Mouse (Mus musculus) adrenal gland, adult 10 weeks (tissue): Measurements from ENCODE around the gene Car3. TPM values are rescaled to one million over a fixed set of nuclear protein-coding genes. Genes with fewer than 3 reads are reported as not detected.

Experiments
- polyA plus RNA-seq: library from polyadenylated mRNA; stranded (reverse); fragments of 350-450 nt; fragmentation: Illumina TruSeq; extraction: RNeasy Lipid Tissue Mini Kit (QIAGEN cat#74804); gene quantifications from one replicate; pipeline ENCODE4 v1.2.3, GENCODE M21; 2014; ENCODE audit warnings: low read depth, low replicate concordance

Car3 gene
- 3,273 TPM for polyA plus RNA-seq

GRCm38 (mm10) chr3:14863022-14863711, at the start of gene Car3:
TSS of gene Car3 (plus strand) at chr3:14863512.

DNA sequence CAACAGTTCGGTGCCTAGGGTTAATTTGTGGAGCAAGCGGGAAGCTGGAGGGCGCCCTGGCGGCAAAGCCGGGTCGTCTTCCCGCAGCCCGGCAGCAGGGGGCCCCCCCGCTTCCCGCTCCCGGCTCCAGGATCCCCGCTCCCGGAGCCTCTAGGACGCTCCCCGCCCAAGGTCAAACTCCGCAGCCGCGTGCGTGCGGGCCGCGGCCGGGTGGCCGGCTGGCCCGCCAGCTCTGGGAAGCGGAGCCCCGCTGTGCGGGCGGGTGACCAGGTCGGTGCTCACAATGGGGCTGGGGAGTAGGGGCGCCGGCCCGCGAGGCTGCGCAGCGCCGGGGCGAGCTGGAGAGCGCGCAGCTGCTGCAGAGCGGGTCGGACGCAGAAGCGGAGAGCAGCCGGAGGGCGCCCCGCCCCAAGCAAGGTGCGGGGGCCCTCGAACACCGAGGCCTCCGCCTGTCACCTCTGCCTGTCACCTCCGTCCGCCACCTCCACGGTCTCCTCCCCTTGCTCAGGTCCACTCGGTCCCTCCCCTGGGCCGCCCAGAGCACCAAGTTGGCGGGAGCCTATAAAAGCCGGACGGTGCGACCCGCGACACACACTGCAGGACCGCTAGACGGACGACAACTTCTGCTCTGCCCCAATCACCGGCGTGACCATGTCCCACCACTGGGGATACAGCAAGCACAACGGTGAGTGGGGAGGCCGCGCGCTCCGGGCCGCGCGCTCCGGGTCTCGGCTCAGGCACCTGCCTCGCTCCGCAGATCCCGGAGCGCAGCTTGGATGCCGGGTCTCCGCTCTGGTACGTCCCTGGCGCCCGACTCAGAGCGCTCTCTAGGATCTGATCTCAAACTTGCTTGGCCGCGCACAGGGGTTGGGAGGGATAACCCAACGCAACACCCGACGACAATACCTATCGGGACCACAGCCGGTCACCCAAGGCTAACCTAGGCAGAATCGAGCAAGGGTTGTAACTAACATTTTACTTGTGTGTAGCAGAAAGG, 23.1 kb downstream of the Car3 start, which contains the start of gene Car2:
Gene Car2 (plus strand): TSS at position 172 of the 997 bp plus-strand sequence.

Other genes starting within 250 kb of the Car3 start
- 30.2 TPM for gene Car13, start 221.8 kb upstream of the Car3 start, polyA plus RNA-seq
- not detected for gene Car1, start 55.1 kb upstream of the Car3 start, polyA plus RNA-seq
- gene Car2, start 22.8 kb downstream of the Car3 start, polyA plus RNA-seq: 27.9 TPM